Mouse (Mus musculus) embryonic fibroblast, embryonic 13.5 days (primary cell): ENCODE data around the gene 1700037C18Rik.

ENCODE experiments used
- CTCF ChIP-seq: IDR thresholded peaks from 2 replicates; pipeline ENCODE4 v1.5.1; 2011; ENCODE audit warnings: mild to moderate bottlenecking, control low read depth, low read length, moderate library complexity, borderline replicate concordance; ENCODE audit not compliant: insufficient read depth
- POLR2A ChIP-seq: IDR thresholded peaks from 2 replicates; pipeline ENCODE4 v1.6.1; 2011; ENCODE audit warnings: low read depth, mild to moderate bottlenecking, control low read depth, low read length, moderate library complexity

DNA sequence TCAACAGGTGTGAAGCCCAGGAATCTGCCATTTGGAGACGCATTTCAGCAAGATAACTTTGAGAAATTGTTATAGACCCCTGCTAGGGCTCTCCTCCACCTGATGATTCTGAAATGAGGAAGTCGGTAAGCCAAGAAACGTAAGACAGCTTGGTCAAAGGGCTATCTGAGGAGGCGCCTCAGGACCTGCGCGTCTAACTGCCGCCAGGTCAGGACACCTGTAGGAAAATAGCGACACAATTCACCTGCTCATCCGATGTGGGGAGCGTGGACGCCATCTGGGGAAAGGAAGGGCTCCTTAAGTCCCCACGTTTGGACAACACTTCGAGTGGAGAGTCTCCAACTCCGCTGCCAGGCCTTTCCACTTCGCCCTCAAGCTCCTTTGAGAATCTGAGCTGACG lies 36.7 kb downstream of the 1700037C18Rik start:
- no peak for TF ChIP-seq CTCF
- TF ChIP-seq POLR2A = no peak
